Mouse (Mus musculus): Measurements from ENCODE around the gene Arhgap32. TPM values are rescaled to one million over a fixed set of nuclear protein-coding genes. Genes with fewer than 3 reads are reported as not detected.

Arhgap32 gene
- total and polyA plus RNA-seq, 3 experiments = 0.38 to 0.41 TPM; not detected in 1

GRCm38 (mm10) chr9:32158837-32159543 lies 43.1 kb downstream of the Arhgap32 start:
- Histone ChIP-seq H3K9ac (ENCODE audit: insufficient read depth, low read depth) (no peak overlapping the region), H3K4me3 (replicated peaks in 1 of 3; ENCODE audit: low read depth in 2 of 3, low read length in 2 of 3, poor library complexity in 1 of 3) (no peak overlapping the region), H3K4me1 (ENCODE audit: control insufficient read depth in 1 of 2, insufficient read depth in 2 of 2) (no peaks in the 10 kb centered on the region), H3K27ac (ENCODE audit: insufficient read depth, low read depth) (no peak overlapping the region), H3K27me3 (replicated peaks) (no peaks in the 10 kb centered on the region), H3K9me3 (replicated peaks; ENCODE audit: low read length) (no peaks in the 10 kb centered on the region), H3K79me2 (replicated peaks; ENCODE audit: control insufficient read depth, extremely low read depth, insufficient read depth, poor library complexity, severe bottlenecking) (no peaks in the 10 kb centered on the region), H3K4me2 (ENCODE audit: insufficient read depth, low read depth, poor library complexity, severe bottlenecking) (no peak overlapping the region), H3K36me3 (replicated peaks in 1 of 2; ENCODE audit: control insufficient read depth in 1 of 2, insufficient read depth in 1 of 2, low read length in 1 of 2) (no peaks in the 10 kb centered on the region)
- dilution Hi-C loops (cut with MboI; ENCODE audit: extremely low pct_ligation_motif_present, extremely low pct_unique_long_range_greater_than_20kb, low sequenced_read_pairs) (no loop called here), in situ Hi-C loops (cut with MboI; ENCODE audit: low pct_ligation_motif_present, low pct_unique_long_range_greater_than_20kb, low sequenced_read_pairs) (loop anchor here (25.0 kb wide), 2 partner anchors 197 to 597 kb away; no protein-coding TSS in a partner anchor)
- peak; percentile 71 for DNase-seq (ENCODE audit: extremely low read depth)
- TF ChIP-seq SIN3A (IDR thresholded peaks at IDR 0.05; ENCODE audit: low read length) = no peak
- no peak for TF ChIP-seq MAZ (IDR thresholded peaks at IDR 0.05; ENCODE audit: low read depth, low read length)
- TF ChIP-seq CTCF (conservative IDR thresholded peaks at IDR 0.05 in 1 of 2, IDR thresholded peaks at IDR 0.05 in 1 of 2; ENCODE audit: low read depth in 2 of 2, low read length in 2 of 2) = peak; percentile 87 to 96
- no peak for TF ChIP-seq JUN (IDR thresholded peaks at IDR 0.05; ENCODE audit: insufficient read depth, low read depth, low read length)
- no peak for TF ChIP-seq UBTF (IDR thresholded peaks at IDR 0.05; ENCODE audit: low read depth, low read length)
- no peak for TF ChIP-seq ELF1 (IDR thresholded peaks at IDR 0.05; ENCODE audit: low read depth, low read length)
- no peak for TF ChIP-seq KAT2A (IDR thresholded peaks at IDR 0.05; ENCODE audit: insufficient replicate concordance, low read length)
- TF ChIP-seq CHD2 (IDR thresholded peaks at IDR 0.05; ENCODE audit: low read length) = no peak
- TF ChIP-seq MEF2A (IDR thresholded peaks at IDR 0.05; ENCODE audit: borderline replicate concordance, low read depth, low read length) = no peak
- no peak for TF ChIP-seq EP300 (IDR thresholded peaks at IDR 0.05; ENCODE audit: low read length)
- no peak for TF ChIP-seq USF1 (IDR thresholded peaks at IDR 0.05; ENCODE audit: low read depth, low read length)
- no peak for TF ChIP-seq RCOR1 (conservative IDR thresholded peaks at IDR 0.05; ENCODE audit: low read depth, low read length)
- TF ChIP-seq ZNF384 (IDR thresholded peaks at IDR 0.05; ENCODE audit: low read depth, low read length) = 0 out of 2 replicates have a peak, but pooled peaks have one; percentile 28
- TF ChIP-seq RAD21 (IDR thresholded peaks at IDR 0.05; ENCODE audit: low read depth, low read length) = peak; percentile 97
- TF ChIP-seq ETS1 (conservative IDR thresholded peaks at IDR 0.05; ENCODE audit: low read depth, low read length) = no peak
- TF ChIP-seq GABPA (IDR thresholded peaks at IDR 0.05; ENCODE audit: insufficient replicate concordance, low read depth, low read length) = no peak
- no peak for TF ChIP-seq JUND (conservative IDR thresholded peaks at IDR 0.05; ENCODE audit: low read depth, low read length)
- peak; percentile 59 for TF ChIP-seq ZC3H11A (IDR thresholded peaks at IDR 0.05; ENCODE audit: low read depth, low read length)
- no peak for TF ChIP-seq POLR2AphosphoS2 (IDR thresholded peaks at IDR 0.05; ENCODE audit: low read depth, low read length)
- peak; percentile 90 for TF ChIP-seq SMC3 (IDR thresholded peaks at IDR 0.05; ENCODE audit: low read depth, low read length)

- dilution Hi-C loops (cut with MboI; ENCODE audit: extremely low pct_ligation_motif_present, extremely low pct_unique_long_range_greater_than_20kb, low sequenced_read_pairs) (no loop called here), in situ Hi-C loops (cut with MboI; ENCODE audit: low pct_ligation_motif_present, low pct_unique_long_range_greater_than_20kb, low sequenced_read_pairs) (loop anchor here (25.0 kb wide), 2 partner anchors 197 to 597 kb away; no protein-coding TSS in a partner anchor)
- H3K79me2 ChIP-seq (replicated peaks; ENCODE audit: control insufficient read depth, extremely low read depth, insufficient read depth, poor library complexity, severe bottlenecking) = no peaks in the 10 kb centered on the region
- no peak overlapping the region for H3K4me3 ChIP-seq (replicated peaks in 1 of 3; ENCODE audit: low read depth in 2 of 3, low read length in 2 of 3, poor library complexity in 1 of 3)
- no peaks in the 10 kb centered on the region for H3K9me3 ChIP-seq (replicated peaks; ENCODE audit: low read length)
- H3K36me3 ChIP-seq (replicated peaks in 1 of 2; ENCODE audit: control insufficient read depth in 1 of 2, insufficient read depth in 1 of 2, low read length in 1 of 2) = no peaks in the 10 kb centered on the region
- no peak overlapping the region for H3K4me2 ChIP-seq (ENCODE audit: insufficient read depth, low read depth, poor library complexity, severe bottlenecking)
- no peak for DNase-seq (ENCODE audit: extremely low read depth)
- H3K27me3 ChIP-seq (replicated peaks) = no peaks in the 10 kb centered on the region
- H3K4me1 ChIP-seq (ENCODE audit: control insufficient read depth in 1 of 2, insufficient read depth in 2 of 2) = no peaks in the 10 kb centered on the region
- H3K9ac ChIP-seq (ENCODE audit: insufficient read depth, low read depth) = no peak overlapping the region
- TF ChIP-seq JUN (IDR thresholded peaks at IDR 0.05; ENCODE audit: insufficient read depth, low read depth, low read length) (no peak), RCOR1 (conservative IDR thresholded peaks at IDR 0.05; ENCODE audit: low read depth, low read length) (no peak), MEF2A (IDR thresholded peaks at IDR 0.05; ENCODE audit: borderline replicate concordance, low read depth, low read length) (no peak), HCFC1 (IDR thresholded peaks at IDR 0.05; ENCODE audit: low read depth, low read length) (no peak), JUND (conservative IDR thresholded peaks at IDR 0.05; ENCODE audit: low read depth, low read length) (no peak), SIN3A (IDR thresholded peaks at IDR 0.05; ENCODE audit: low read length) (no peak), MYC (IDR thresholded peaks at IDR 0.05; ENCODE audit: low read depth, low read length) (no peak), MAFK (IDR thresholded peaks at IDR 0.05; ENCODE audit: insufficient replicate concordance, low read length) (no peak), UBTF (IDR thresholded peaks at IDR 0.05; ENCODE audit: low read depth, low read length) (no peak), MAX (IDR thresholded peaks at IDR 0.05; ENCODE audit: low read length) (no peak), CTCF (conservative IDR thresholded peaks at IDR 0.05 in 1 of 2, IDR thresholded peaks at IDR 0.05 in 1 of 2; ENCODE audit: low read depth in 2 of 2, low read length in 2 of 2) (no peak), GABPA (IDR thresholded peaks at IDR 0.05; ENCODE audit: insufficient replicate concordance, low read depth, low read length) (no peak), PAX5 (IDR thresholded peaks at IDR 0.05; ENCODE audit: low read length) (no peak), ZKSCAN1 (IDR thresholded peaks at IDR 0.05; ENCODE audit: borderline replicate concordance, low read depth, low read length) (no peak), CHD1 (IDR thresholded peaks at IDR 0.05; ENCODE audit: low read depth, low read length) (no peak), TCF12 (IDR thresholded peaks at IDR 0.05; ENCODE audit: low read depth, low read length) (no peak)
- no peak overlapping the region for H3K27ac ChIP-seq (ENCODE audit: insufficient read depth, low read depth)
These were observed 43.8 kb downstream of the Arhgap32 start for GRCm38 (mm10) chr9:32159724-32160123.

Measured in CH12.LX (cell line).